Mouse (Mus musculus) common myeloid progenitor, adult 5-6 weeks (primary cell): ENCODE data around the gene P2ry13. TPM values are rescaled to one million over a fixed set of nuclear protein-coding genes. Genes with fewer than 3 reads are reported as not detected.

Experiments used
- ATAC-seq: replicated peaks from 2 replicates; pipeline ENCODE4 v1.8.0; 2016; ENCODE audit warnings: low read depth, mild to moderate bottlenecking, moderate TSS enrichment, inconsistent platforms; ENCODE audit not compliant: poor library complexity, severe bottlenecking
- total RNA-seq: library from RNA; stranded (forward); fragments of 200-1000, 187-1606 nt; gene quantifications from 2 replicates; pipeline ENCODE4 v1.2.3, GENCODE M21; 2017

Gene P2ry13
- total RNA-seq, 1 experiment from 2014 or later, result 0.91 TPM

DNA sequence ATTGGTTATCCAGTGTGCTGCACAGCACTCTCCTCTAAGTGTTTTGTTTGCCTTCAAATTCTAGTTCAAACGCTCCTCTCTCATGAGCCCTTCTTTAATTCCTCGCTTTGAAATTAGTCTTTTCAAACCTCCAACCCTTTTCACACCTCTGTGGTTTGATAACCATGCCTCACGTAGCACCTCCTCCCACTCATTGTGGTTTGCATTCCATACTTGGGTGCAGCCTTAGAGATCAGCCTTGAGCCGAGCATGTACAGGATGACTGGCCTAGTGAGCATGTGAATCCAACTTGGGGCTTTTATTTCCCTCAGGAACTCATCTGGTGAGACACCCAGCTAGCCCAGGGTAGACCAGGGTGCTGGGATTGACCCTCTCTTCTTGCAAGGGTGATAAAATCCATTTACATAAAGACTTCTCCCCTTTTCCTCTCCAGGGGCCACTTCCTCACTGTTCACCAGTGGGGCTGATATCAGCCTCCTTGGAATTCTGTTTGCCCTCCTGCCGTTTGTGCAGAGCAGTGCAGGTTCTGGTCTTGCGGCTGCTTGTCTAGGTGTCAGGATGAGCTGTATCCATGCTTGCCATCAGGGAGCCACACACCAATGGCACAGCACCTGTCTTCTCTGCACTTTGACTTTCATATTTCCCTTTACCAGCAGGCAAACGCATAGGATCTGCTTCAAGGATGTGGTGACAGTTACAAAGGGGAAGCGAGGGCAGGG, 6.7 kb downstream of the P2ry13 start:
- ATAC-seq, result peak; percentile 16; the same call in 1 of the 2 replicates

DNA sequence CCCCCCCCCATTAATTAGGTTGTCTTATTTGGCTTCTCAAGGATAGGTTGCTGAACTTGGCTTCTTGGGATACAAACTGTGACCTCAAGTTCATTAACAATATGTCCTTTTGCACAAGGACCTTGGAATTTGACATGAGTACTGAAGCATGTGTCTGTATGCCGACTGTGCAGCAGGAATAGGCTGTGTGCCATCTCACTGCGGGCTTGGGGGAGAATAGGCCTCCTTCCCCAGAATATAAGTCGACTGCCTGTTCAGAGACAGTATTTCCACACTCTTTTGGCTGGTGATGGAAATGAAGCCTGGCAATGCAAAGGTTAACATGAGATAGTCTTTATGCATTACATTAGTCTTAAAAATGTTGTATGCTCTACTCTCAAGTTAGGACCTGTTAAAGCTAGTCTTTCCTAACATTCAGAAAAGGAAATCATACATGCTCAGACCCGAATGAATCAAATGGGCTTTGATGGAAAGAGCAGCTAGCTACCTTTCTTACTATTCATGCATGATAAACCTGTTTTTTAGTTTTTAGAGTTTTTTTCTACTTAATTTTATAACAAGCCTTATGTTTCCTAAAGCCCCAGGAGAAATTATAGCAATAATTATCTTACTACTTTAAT, 13.2 kb downstream of the P2ry13 start:
- ATAC-seq, result no peak

DNA sequence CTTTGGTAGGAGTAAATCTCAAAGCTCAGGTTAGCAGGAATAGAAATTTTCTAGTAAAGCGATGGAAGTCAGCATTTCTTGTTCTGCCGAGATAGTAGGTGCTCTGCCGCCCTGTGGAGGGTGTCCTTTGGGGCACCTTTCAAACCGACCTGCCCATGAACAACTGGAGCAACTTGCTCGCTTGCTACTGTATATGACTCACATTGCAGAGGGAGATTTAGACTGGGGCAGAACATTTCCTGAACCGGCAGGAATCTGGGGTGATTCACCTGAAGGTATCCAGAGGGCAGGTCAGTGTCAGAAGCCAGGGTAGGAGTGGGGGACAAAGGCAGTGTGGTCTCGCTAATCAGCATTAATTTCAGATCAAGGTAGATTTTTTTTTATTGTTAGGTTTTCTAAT, 15.7 kb downstream of the P2ry13 start, which contains the start of gene Gpr87:
TSS of gene Gpr87 (minus strand) at position 167 of the 400 bp plus-strand sequence.
- ATAC-seq, result no peak

DNA sequence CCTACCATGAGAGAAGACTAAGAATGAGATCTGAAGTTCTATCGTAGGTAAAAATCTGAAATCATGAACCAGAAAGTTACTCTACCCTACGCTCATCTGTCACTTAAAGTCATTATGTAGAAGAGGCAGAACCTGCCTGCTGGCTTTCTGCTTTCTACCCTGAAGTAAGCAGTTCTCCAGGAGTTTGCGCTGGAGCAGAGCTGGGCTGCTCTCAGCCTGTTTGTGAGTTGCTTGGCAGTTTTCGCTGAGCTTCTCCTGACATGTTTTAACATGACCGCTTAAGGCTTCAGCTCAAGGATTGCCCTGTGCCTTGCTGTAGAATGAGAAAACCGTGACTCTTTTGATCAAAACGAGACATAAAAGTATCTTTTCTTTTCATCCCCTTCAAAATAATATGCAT, 16.6 kb downstream of the P2ry13 start:
- no peak for ATAC-seq

DNA sequence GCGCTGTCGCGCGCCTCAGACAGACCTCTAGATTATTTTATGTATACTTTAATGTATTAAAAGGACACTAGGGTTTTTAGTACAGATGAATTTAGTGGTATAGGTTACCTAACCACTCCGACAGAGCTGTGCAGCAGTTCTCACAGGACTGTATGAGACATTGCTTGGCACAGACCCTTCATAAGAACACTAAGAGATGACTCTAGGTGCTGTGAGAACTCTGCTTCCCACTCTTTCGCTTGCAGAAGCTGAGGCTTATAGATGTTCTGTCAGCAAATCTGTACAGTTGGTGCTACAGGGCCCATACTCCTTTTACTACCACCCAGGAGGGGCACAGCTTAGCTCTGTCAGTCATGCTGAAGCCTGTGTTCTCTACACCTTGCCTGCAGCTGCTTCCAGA, 19.0 kb downstream of the P2ry13 start:
- ATAC-seq, result no peak

DNA sequence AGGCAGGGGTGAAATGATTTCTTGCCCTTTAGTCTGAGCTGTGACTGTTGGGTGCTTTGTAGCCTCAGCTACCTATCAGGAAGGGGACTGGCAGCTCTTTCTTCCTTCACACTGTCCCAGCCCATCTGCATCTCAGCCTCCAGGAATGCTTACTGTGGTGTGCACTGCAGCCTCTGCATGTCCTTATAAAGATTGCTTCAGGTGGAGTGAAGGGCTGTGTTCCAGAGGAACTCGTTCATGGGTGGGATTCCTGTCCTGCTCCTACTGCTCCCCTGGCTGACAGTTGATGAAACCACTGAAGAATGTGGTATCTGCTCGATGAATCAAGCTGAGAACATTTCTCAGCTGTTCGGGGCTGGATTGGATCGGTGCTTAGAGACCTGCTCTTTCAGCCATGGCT, 23.3 kb downstream of the P2ry13 start:
- no peak for ATAC-seq

DNA sequence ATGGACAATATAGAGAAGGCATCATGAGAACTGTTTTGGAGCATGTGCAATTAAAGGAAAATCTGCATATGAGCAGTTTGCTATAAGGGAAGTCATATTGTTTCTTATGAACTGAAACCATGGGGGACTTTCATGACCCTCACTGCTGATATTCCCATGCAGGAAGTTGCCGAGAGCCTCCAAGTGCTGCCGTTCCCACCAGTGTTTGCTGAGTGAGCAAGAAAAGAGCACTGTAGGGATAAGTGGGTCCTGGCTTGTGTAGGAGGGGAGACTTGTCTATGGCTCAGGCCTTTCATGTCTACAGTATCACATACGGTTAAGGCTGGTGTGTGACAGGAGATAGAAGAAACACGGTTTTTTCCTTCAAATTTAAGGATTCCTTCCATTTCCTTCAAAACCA, 25.0 kb downstream of the P2ry13 start:
- ATAC-seq, result no peak

DNA sequence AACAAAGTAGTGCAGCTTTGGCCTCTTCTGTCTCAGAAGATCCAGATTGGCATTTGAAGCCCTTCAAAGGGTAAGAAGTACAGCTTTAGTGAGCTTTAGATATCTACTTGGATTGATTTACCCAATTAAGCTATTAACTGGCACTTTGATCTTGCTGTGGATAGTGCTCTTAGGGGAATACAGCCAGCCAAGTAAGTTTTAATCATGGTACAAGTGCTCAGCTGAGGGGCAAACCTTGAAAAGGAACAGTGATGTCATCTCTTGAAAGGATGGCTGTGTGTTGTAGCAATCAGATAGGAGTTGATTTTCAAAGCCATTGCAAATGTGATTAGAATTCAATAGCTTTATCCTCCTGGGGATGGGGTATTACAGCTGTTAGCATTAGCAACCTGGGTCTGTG, 28.6 kb downstream of the P2ry13 start:
- no peak for ATAC-seq

DNA sequence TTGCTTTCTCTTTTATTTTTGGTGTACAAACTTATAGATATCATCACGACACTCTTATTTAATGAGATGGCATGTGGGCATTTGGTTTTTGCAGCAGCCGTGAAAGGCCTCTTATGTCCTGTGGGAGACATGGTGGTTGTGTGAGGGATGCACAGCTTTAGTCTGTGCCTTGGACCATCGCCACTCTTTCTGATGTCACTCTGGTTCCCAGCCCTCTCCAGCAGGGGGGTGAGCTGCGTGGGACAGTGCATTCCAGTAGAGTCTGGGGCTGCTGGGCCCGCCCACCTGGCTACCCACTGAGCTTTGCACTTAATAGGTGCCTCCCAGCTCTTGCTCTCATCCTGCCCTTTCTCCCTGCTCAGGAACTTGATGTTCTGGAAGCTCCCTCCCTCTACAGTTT, 29.5 kb downstream of the P2ry13 start:
- no peak for ATAC-seq

DNA sequence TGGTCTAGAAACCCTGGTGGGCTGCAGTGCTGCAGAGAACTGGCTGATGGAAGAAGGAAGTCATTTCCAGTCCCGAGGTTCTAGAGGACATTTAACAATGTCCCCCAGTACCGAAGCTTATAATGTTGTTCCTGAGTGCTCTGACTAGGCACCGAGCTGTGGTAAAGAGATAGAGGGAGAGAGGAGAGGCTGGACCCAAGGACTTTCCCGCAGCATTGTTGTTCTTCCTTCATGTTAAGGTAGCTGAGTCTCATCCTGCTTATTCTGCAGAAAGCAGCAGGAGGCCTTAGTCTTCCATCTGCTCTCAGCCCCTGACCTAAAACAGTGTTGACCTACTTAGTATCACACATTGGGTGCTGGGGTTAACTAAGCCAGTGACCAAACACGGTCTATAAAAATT, 33.8 kb downstream of the P2ry13 start:
- no peak for ATAC-seq

DNA sequence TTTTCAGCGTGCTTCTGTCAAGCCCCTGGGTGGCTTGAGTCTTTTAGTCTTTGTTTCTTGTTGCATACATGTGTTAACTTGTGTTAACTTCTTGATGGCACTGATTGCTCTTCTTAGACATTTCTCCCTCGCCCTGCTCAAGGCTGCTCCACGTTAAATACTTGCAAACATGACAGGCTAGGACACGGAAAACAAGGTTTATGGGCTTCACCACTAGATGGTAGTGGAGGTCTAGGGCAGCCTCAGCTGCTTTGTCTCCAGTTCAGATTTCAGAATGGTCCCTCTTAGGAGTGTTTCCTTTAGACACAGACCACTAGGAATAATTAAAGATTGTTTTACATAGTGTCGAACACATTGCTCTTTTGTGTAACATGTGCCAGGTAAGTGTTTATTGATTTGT, 35.4 kb downstream of the P2ry13 start:
- peak; percentile 70 for ATAC-seq

DNA sequence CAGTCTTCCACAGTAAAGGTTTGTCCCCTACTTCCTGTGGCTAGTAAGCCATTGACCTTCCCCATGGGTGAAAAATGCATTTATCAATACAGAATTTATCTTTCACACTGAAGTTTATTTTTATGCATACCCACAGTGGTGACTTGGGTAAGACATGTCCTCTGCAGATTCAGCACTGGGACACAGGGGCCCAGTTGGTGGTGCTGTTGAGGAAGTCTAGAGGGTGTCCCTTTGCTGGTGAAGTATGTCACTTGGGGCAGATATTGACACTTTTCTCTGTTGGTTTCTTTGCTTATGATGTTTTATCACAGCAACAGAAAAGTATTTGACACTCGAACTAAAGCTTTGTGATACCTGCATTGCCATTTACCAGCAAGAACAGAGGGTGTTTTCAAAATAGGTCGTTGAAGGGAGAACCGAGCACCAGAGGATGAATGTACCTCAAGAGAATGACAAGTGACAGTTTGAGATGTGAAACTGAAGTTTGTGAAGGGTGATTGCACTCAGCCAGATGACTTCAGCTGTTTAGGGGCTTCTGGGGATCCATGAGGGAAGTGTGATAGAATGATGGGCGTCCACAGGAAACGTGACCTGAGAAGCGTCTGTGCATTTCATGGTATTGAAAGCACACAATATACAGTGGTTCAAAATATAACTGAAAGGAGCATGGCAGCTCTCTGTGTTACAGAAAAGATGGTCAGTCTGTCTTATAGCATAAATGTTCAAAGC, 36.1 kb downstream of the P2ry13 start:
- ATAC-seq, result no peak

DNA sequence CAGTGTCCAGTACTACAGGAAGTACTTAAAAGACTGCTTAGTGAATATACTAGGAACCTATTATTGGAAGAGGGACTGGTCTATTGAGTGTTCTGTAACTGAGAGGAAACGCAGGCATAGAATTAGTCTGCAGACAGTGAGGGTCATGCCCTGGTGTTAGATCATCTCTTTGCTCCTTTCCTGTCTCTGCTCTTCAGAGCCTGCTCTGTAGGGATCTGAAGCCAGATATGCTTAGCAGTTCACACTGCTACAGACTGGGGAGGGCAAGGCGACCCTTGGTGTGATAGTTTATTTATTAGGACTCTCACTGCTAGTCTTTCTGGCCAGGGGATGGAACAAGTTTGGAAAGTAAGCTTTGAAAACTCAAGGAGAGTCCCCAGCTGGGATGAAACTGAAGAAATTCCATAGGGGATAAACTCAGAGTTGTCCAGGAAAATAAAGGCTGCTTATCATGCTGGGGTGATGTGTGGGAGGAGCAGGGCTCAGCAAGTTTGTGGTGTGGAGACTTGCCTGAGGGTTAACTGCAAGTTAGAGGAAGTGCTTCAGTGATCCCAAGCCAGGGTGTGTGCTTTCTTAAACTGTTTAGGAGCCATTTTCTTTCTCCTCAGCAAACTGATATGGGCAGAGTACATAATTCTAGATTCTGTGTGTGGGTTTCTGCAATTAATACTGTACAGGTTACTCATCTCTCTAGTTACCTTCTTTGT, 40.6 kb downstream of the P2ry13 start:
- peak; percentile 75 for ATAC-seq

DNA sequence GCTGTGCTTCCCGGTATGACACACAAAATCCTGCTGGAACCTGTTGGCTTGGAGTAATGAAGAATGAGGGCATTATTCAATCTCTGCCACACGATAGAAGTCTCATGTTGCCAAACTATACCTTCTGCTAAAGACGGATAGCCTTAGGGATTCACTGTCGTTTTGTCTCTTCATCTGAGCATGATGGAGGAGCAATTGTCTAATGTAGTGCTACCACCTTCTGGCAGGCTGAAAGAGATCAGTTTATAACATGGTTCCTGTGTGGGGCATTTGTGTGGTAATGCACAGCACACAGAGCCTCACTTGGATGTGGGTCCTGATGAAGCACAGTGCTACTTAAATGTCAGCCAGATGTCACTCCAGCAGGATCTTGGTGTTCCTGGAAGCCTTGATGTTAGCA, 41.5 kb downstream of the P2ry13 start:
- ATAC-seq, result no peak

DNA sequence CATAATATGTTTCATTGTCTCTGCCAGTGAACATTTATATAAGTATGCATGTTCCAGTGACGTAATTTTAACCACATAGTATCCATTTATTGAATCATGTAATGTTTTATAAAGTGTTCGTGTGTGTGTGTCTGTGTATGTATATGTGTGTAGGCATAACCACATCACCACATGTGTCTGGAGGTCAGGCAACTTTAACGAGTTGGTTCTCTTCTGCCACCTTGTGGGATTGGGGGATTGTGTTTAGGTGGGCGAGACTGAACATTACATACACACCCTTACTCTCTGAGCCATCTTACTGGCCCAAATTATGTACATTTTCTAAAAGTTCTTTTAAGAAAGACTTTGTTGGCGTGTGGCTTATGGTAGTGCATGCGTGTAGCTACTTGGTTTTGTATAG, 42.2 kb downstream of the P2ry13 start:
- peak; percentile 70 for ATAC-seq

DNA sequence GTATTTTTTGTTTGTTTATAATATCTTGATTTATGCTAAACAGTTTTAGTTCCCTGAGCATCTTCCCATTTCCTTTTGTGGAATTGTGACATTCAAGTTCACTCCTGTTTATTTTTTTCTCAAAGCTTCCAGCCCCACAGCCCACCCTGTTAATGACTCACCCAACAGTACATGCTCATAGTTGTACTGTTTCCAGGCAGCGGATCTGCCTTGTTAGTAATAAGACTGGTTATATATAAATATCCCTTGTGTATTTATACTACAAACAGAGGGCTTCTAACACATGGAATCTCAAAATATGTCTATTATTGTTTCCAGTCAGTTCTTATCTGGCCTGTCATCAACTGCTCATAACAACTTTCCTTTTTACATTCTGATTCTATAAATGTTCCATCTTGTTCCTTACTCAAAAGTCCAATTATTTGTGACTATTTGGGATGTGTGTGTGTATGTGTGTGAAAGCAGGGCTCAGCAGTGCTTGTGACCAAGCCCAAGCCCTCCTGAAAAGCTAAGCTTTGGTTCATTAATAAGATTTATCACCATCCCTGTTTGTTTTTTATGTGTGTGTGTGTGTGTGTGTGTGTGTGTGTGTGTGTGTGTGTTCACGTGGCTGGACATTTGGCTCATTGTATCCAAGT, 43.1 kb downstream of the P2ry13 start:
- no peak for ATAC-seq

DNA sequence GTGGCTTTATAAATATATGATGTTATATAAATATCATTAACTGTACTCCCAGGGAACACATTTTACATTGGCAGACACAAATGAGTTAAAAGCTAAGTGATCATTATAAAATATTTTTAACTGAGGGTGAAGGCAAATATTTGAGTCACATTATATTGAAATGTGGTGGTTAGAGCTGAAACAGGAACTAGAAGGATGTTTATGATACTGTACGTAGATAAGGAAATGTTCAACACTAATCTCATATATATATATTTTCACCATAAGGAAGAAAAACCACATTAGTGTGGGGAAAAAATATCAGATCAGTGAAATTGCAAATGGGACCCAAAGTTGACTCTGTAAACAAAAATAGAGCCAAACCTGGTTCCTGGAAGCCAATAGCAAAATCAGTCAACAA, 50.2 kb downstream of the P2ry13 start:
- ATAC-seq, result no peak
